Mouse (Mus musculus) macrophage (primary cell): ENCODE measurements around the gene Slc7a6. TPM values are rescaled to one million over a fixed set of nuclear protein-coding genes. Genes with fewer than 3 reads are reported as not detected.
A peak's percentile ranks its signal among the peaks of the same experiment; 100 is the strongest.
"Not testable (repeated sequence)": the region's sequence is repeated elsewhere in the genome, so short reads cannot be mapped to it uniquely, and the experiment has no call there.

Experiments
- H3K27ac ChIP-seq: fragments of 350-480 bp; formaldehyde crosslinking; 2 replicates; pipeline ENCODE4 v1.9.0; 2021
- H3K36me3 ChIP-seq: fragments of 350-480 bp; formaldehyde crosslinking; 2 replicates; pipeline ENCODE4 v1.9.0; 2021; ENCODE audit errors: inconsistent target
- H3K4me3 ChIP-seq: fragments of 350-480 bp; formaldehyde crosslinking; 2 replicates; pipeline ENCODE4 v1.9.0; 2021; ENCODE audit errors: inconsistent target
- H3K79me2 ChIP-seq: fragments of 350-480 bp; formaldehyde crosslinking; 2 replicates; pipeline ENCODE4 v1.9.0; 2021; ENCODE audit errors: inconsistent target
- WGBS: methylation state at CpG from one replicate; pipeline ENCODE4 v1.1.7; 2026; ENCODE audit warnings: inconsistent platforms; ENCODE audit not compliant: missing documents; 5-methylcytosine and 5-hydroxymethylcytosine counted together
- polyA plus RNA-seq: library from polyadenylated mRNA; stranded (reverse); fragments of 250-400 nt; gene quantifications from 3 replicates; pipeline ENCODE4 v1.2.4, GENCODE M21; 2018; ENCODE audit warnings: inconsistent platforms

Slc7a6 gene
- polyA plus RNA-seq, 1 experiment from 2014 or later = 4.9 TPM

GRCm38 (mm10) chr8:106185628-106186270 lies 17.1 kb downstream of the Slc7a6 start:
- WGBS = 94% methylated on average over 8 of the region's 8 CpGs
- H3K4me3 ChIP-seq = no peak overlapping the region
- H3K36me3 ChIP-seq = no peaks in the 10 kb centered on the region
- no peaks in the 10 kb centered on the region for H3K79me2 ChIP-seq
- H3K27ac ChIP-seq = no peak overlapping the region

GRCm38 (mm10) chr8:106186394-106186793 lies 17.7 kb downstream of the Slc7a6 start:
- Histone ChIP-seq H3K79me2 (no peaks in the 10 kb centered on the region), H3K36me3 (no peaks in the 10 kb centered on the region), H3K4me3 (no peak overlapping the region), H3K27ac (no peak overlapping the region)
- WGBS = 78% methylated on average over 3 of the region's 3 CpGs

- Histone ChIP-seq H3K79me2 (no peaks in the 10 kb centered on the region), H3K36me3 (no peaks in the 10 kb centered on the region), H3K27ac (no peak overlapping the region), H3K4me3 (no peak overlapping the region)
- 94% methylated on average over 4 of the region's 4 CpGs for WGBS
Observed at GRCm38 (mm10) chr8:106189162-106189561, 20.5 kb downstream of the Slc7a6 start.

GRCm38 (mm10) chr8:106191639-106192038 lies 23.0 kb downstream of the Slc7a6 start:
- 99% methylated on average over 5 of the region's 5 CpGs for WGBS
- Histone ChIP-seq H3K4me3 (no peak overlapping the region), H3K79me2 (no peaks in the 10 kb centered on the region), H3K36me3 (no peaks in the 10 kb centered on the region), H3K27ac (no peak overlapping the region)

GRCm38 (mm10) chr8:106193162-106193561 lies 24.5 kb downstream of the Slc7a6 start:
- WGBS = 97% methylated on average over 6 of the region's 6 CpGs
- no peaks in the 10 kb centered on the region for H3K36me3 ChIP-seq
- H3K27ac ChIP-seq = no peak overlapping the region
- H3K4me3 ChIP-seq = no peak overlapping the region
- H3K79me2 ChIP-seq = no peaks in the 10 kb centered on the region

GRCm38 (mm10) chr8:106194062-106194461 lies 25.4 kb downstream of the Slc7a6 start:
- no peaks in the 10 kb centered on the region for H3K36me3 ChIP-seq
- WGBS = 95% methylated on average over 5 of the region's 5 CpGs
- H3K4me3 ChIP-seq = no peak overlapping the region
- no peak overlapping the region for H3K27ac ChIP-seq
- no peaks in the 10 kb centered on the region for H3K79me2 ChIP-seq

- no peak overlapping the region for H3K27ac ChIP-seq
- WGBS = 23% methylated on average over 1 of the region's 1 CpGs
- no peaks in the 10 kb centered on the region for H3K79me2 ChIP-seq
- no peak overlapping the region for H3K4me3 ChIP-seq
- peaks cover 37% of the 10 kb centered on the region for H3K36me3 ChIP-seq
Observed at GRCm38 (mm10) chr8:106198741-106199140, 30.1 kb downstream of the Slc7a6 start.

- peaks cover 43% of the 10 kb centered on the region for H3K36me3 ChIP-seq
- not testable (repeated sequence) for H3K79me2 ChIP-seq, H3K4me3 ChIP-seq, H3K27ac ChIP-seq
- 87% methylated on average over 3 of the region's 3 CpGs for WGBS
Observed at GRCm38 (mm10) chr8:106199596-106199995, 30.9 kb downstream of the Slc7a6 start.

GRCm38 (mm10) chr8:106210035-106210731 lies 41.5 kb downstream of the Slc7a6 start:
- H3K4me3 ChIP-seq = peak overlapping the region; percentile 79
- H3K27ac ChIP-seq = peak overlapping the region; percentile 49
- peaks cover 6% of the 10 kb centered on the region; the same call in 1 of the 2 replicates for H3K36me3 ChIP-seq
- WGBS = under 1% methylated on average over 35 of the region's 35 CpGs
- H3K79me2 ChIP-seq = peaks cover 61% of the 10 kb centered on the region

- peak within 1 kb of the TSS; percentile 79 for H3K4me3 ChIP-seq
- under 1% methylated on average over 51 of the region's 52 CpGs for WGBS
- peak within 1 kb of the TSS; percentile 51 for H3K27ac ChIP-seq
- peaks cover 6% of the 10 kb centered on the region; the same call in 1 of the 2 replicates for H3K36me3 ChIP-seq
- H3K79me2 ChIP-seq = peaks cover 54% of the 10 kb centered on the region
Observed at GRCm38 (mm10) chr8:106210821-106211345, 42.2 kb downstream of the Slc7a6 start, which contains the start of the genes Slc7a6os and Prmt7. Slc7a6os (minus strand) TSS chr8:106210935. Prmt7 (plus strand) TSS chr8:106210936.

GRCm38 (mm10) chr8:106211421-106211820 lies 42.8 kb downstream of the Slc7a6 start:
- peak overlapping the region; percentile 51 for H3K27ac ChIP-seq
- peaks cover 6% of the 10 kb centered on the region; the same call in 1 of the 2 replicates for H3K36me3 ChIP-seq
- H3K79me2 ChIP-seq = peaks cover 51% of the 10 kb centered on the region
- WGBS = 6% methylated on average over 13 of the region's 13 CpGs
- H3K4me3 ChIP-seq = peak overlapping the region; percentile 79

- H3K27ac ChIP-seq = no peak overlapping the region
- 0 out of 2 replicates have a peak, but pooled peaks cover 3% of the 10 kb centered on the region for H3K36me3 ChIP-seq
- H3K4me3 ChIP-seq = no peak overlapping the region
- 97% methylated on average over 3 of the region's 3 CpGs for WGBS
- peaks cover 26% of the 10 kb centered on the region for H3K79me2 ChIP-seq
Observed at GRCm38 (mm10) chr8:106213959-106214358, 45.3 kb downstream of the Slc7a6 start.

GRCm38 (mm10) chr8:106219620-106220019 lies 51.0 kb downstream of the Slc7a6 start:
- H3K79me2 ChIP-seq = no peaks in the 10 kb centered on the region
- H3K27ac ChIP-seq = no peak overlapping the region
- peaks cover 10% of the 10 kb centered on the region; the same call in 1 of the 2 replicates for H3K36me3 ChIP-seq
- WGBS = 90% methylated on average over 1 of the region's 3 CpGs
- no peak overlapping the region for H3K4me3 ChIP-seq

- H3K79me2 ChIP-seq = no peaks in the 10 kb centered on the region
- 53% methylated on average over 9 of the region's 9 CpGs for WGBS
- H3K36me3 ChIP-seq = peaks cover 17% of the 10 kb centered on the region; the same call in 1 of the 2 replicates
- no peak overlapping the region for H3K27ac ChIP-seq
- H3K4me3 ChIP-seq = no peak overlapping the region
Observed at GRCm38 (mm10) chr8:106226589-106226988, 57.9 kb downstream of the Slc7a6 start.

GRCm38 (mm10) chr8:106231536-106231935 lies 62.9 kb downstream of the Slc7a6 start:
- Histone ChIP-seq H3K27ac (no peak overlapping the region), H3K36me3 (peaks cover 16% of the 10 kb centered on the region; the same call in 1 of the 2 replicates)
- WGBS = 93% methylated on average over 7 of the region's 7 CpGs

More at GRCm38 (mm10) chr8:106231536-106231935, 62.9 kb downstream of the Slc7a6 start:
- no peak overlapping the region for H3K4me3 ChIP-seq
- H3K79me2 ChIP-seq = no peaks in the 10 kb centered on the region
